In genomic region chr1:162582884-162583283, GRCm38 (mm10) we compare ENCODE assay signal across 23 mouse cellular contexts. TPM values are rescaled to one million over a fixed set of nuclear protein-coding genes. Genes with fewer than 3 reads are reported as not detected.
DNase-seq lines count a peak whose midpoint lies in the region; ATAC-seq and TF ChIP-seq lines count a peak whose summit lies in the region.
"Had no signal": no experiment of that assay in that cellular context is flagged by ENCODE, and none has a peak within 500 bp of the region (broad histone marks: within the 10 kb centered on the region; RNA-seq: fewer than 3 reads in every experiment).

No protein-coding gene starts in this region.

- no peaks in the 10 kb centered on the region for H3K4me1 ChIP-seq in kidney, postnatal 0 days (replicated peaks; ENCODE audit: insufficient read depth, low read length)
- no peaks in the 10 kb centered on the region for H3K4me1 ChIP-seq in liver, embryonic 11.5 days (replicated peaks; ENCODE audit: control insufficient read depth, insufficient read depth, low read length)
- H3K4me1 ChIP-seq: embryonic facial prominence, embryonic 15.5 days; heart, embryonic 10.5 days; hindbrain, embryonic 12.5 days; limb, embryonic 15.5 days; neural tube, embryonic 12.5 days had no signal

- H3K36me3 ChIP-seq in kidney, postnatal 0 days (ENCODE audit: insufficient read depth, low read length): peaks cover 13% of the 10 kb centered on the region
- peaks cover 6% of the 10 kb centered on the region; the same call in 1 of the 2 replicates for H3K36me3 ChIP-seq in liver, embryonic 11.5 days (ENCODE audit: control insufficient read depth, insufficient read depth, low read length)

- ATAC-seq in CD4-positive, CD25-positive, alpha-beta regulatory T cell, adult 4 months: no peak
- no peak for ATAC-seq in kidney, postnatal 0 days (replicated peaks; ENCODE audit: low FRiP score, low read depth)
- ATAC-seq in activated CD4-positive, CD25-positive, alpha-beta regulatory T cell, adult 4 months: no peak
- no peak for ATAC-seq in liver, embryonic 11.5 days (replicated peaks; ENCODE audit: low FRiP score)

- no peaks in the 10 kb centered on the region for H3K27me3 ChIP-seq in kidney, postnatal 0 days (ENCODE audit: insufficient read depth, low read length)
- no peaks in the 10 kb centered on the region for H3K27me3 ChIP-seq in liver, embryonic 11.5 days (replicated peaks; ENCODE audit: control insufficient read depth, insufficient read depth, low read length)
- H3K27me3 ChIP-seq: embryonic facial prominence, embryonic 15.5 days; hindbrain, embryonic 12.5 days; limb, embryonic 15.5 days; neural tube, embryonic 12.5 days had no signal

- H3K4me2 ChIP-seq in kidney, postnatal 0 days (ENCODE audit: low read length): no peak overlapping the region
- no peak overlapping the region for H3K4me2 ChIP-seq in liver, embryonic 11.5 days
- H3K4me2 ChIP-seq: embryonic facial prominence, embryonic 15.5 days; hindbrain, embryonic 12.5 days; limb, embryonic 15.5 days; neural tube, embryonic 12.5 days had no signal

- no peak overlapping the region for H3K9ac ChIP-seq in kidney, postnatal 0 days (ENCODE audit: low read depth, low read length)
- H3K9ac ChIP-seq in liver, embryonic 11.5 days (ENCODE audit: low read depth, low read length): no peak overlapping the region
- H3K9ac ChIP-seq: embryonic facial prominence, embryonic 15.5 days; hindbrain, embryonic 12.5 days; limb, embryonic 15.5 days; neural tube, embryonic 12.5 days had no signal

- 81% methylated on average over 2 of the region's 2 CpGs for WGBS in kidney, postnatal 0 days
- WGBS in liver, embryonic 11.5 days: 83% methylated on average over 2 of the region's 2 CpGs

- no peak overlapping the region for H3K4me3 ChIP-seq in kidney, postnatal 0 days (replicated peaks; ENCODE audit: low read depth, low read length)
- H3K4me3 ChIP-seq in liver, embryonic 11.5 days (ENCODE audit: low read depth, low read length): no peak overlapping the region
- H3K4me3 ChIP-seq: embryonic facial prominence, embryonic 15.5 days; heart, embryonic 10.5 days; hindbrain, embryonic 12.5 days; limb, embryonic 15.5 days; neural tube, embryonic 12.5 days had no signal

- no peaks in the 10 kb centered on the region for H3K9me3 ChIP-seq in kidney, postnatal 0 days (replicated peaks; ENCODE audit: low read length)
- H3K9me3 ChIP-seq in liver, embryonic 11.5 days (ENCODE audit: control insufficient read depth, low read length): no peaks in the 10 kb centered on the region
- H3K9me3 ChIP-seq: embryonic facial prominence, embryonic 15.5 days; heart, embryonic 10.5 days; hindbrain, embryonic 12.5 days; limb, embryonic 15.5 days; neural tube, embryonic 12.5 days had no signal

- peak; percentile 60 for TF ChIP-seq CTCF in kidney, postnatal 0 days (IDR thresholded peaks at IDR 0.05; ENCODE audit: low read depth)

- no peak overlapping the region for H3K27ac ChIP-seq in kidney, postnatal 0 days
- no peak overlapping the region for H3K27ac ChIP-seq in liver, embryonic 11.5 days (ENCODE audit: low read depth, low read length)
- H3K27ac ChIP-seq: embryonic facial prominence, embryonic 15.5 days; heart, embryonic 10.5 days; hindbrain, embryonic 12.5 days; limb, embryonic 15.5 days; neural tube, embryonic 12.5 days had no signal

- peak; percentile 10 for DNase-seq in CD4-positive, CD25-positive, alpha-beta regulatory T cell, adult 2 months (ENCODE audit: low read depth, low spot score)
- peak; percentile 25 for DNase-seq in kidney, postnatal 0 days (ENCODE audit: low spot score)
- no peak for DNase-seq in kidney, postnatal 10 days
- peak; percentile 27 for DNase-seq in 3T3-L1 (ENCODE audit: low read depth, low spot score)
- peak; percentile 20 for DNase-seq in NIH3T3 (ENCODE audit: low read depth)
- DNase-seq in liver, embryonic 11.5 days (ENCODE audit: low spot score): no peak
- DNase-seq: adrenal gland, postnatal 36 days; cerebellum, adult 11-12 months; cerebellum, postnatal 36 days; gastrocnemius, postnatal 10 days; layer of hippocampus, postnatal 36 days; lung, postnatal 36 days had no signal

RNA-seq across cellular contexts. Expression of gene Vamp4, which starts 12.6 kb away (rescaled TPM):
- polyA plus RNA-seq in CD4-positive, CD25-positive, alpha-beta regulatory T cell, adult 4 months (2017; shearing (Covaris generic)): 100 to 1,000 TPM in 1 of 2 experiments, 10 to 100 TPM in 1; 91.3 to 111 TPM
- polyA plus RNA-seq in kidney, postnatal 0 days (2015; fragmentation: Nextera tagmentation; extraction: Ambion mirVana): 53.6 and 56.5 TPM in 2 replicates
- 10 to 100 TPM; 86.2 to 94.2 TPM for polyA plus RNA-seq in activated CD4-positive, CD25-positive, alpha-beta regulatory T cell, adult 4 months (2017; shearing (Covaris generic))
- 35.1 and 35.6 TPM in 2 replicates for polyA plus RNA-seq in liver, embryonic 11.5 days (2014; fragmentation: Nextera tagmentation; extraction: Ambion mirVana)

RNA-seq across cellular contexts. Expression of gene Mettl13, which starts 34.5 kb away (rescaled TPM):
- 10 to 100 TPM in 1 of 2 experiments, 1 to 10 TPM in 1; 5.9 to 16.8 TPM for polyA plus RNA-seq in CD4-positive, CD25-positive, alpha-beta regulatory T cell, adult 4 months (2017; shearing (Covaris generic))
- polyA plus RNA-seq in kidney, postnatal 0 days (2015; fragmentation: Nextera tagmentation; extraction: Ambion mirVana): 16.3 and 19.0 TPM in 2 replicates
- polyA plus RNA-seq in activated CD4-positive, CD25-positive, alpha-beta regulatory T cell, adult 4 months (2017; shearing (Covaris generic)): 1 to 10 TPM; 4.5 to 8.5 TPM
- 31.3 and 31.8 TPM in 2 replicates for polyA plus RNA-seq in liver, embryonic 11.5 days (2014; fragmentation: Nextera tagmentation; extraction: Ambion mirVana)

RNA-seq across cellular contexts. Expression of gene Myoc, which starts 56.1 kb away (rescaled TPM):
- not detected for polyA plus RNA-seq in CD4-positive, CD25-positive, alpha-beta regulatory T cell, adult 4 months (2017; shearing (Covaris generic))
- polyA plus RNA-seq in kidney, postnatal 0 days (2015; fragmentation: Nextera tagmentation; extraction: Ambion mirVana): 0.17 TPM in 1 of 2 replicates, not detected in the other
- polyA plus RNA-seq in activated CD4-positive, CD25-positive, alpha-beta regulatory T cell, adult 4 months (2017; shearing (Covaris generic)): not detected
- polyA plus RNA-seq in liver, embryonic 11.5 days (2014; fragmentation: Nextera tagmentation; extraction: Ambion mirVana): not detected in 2 replicates
- polyA plus RNA-seq: heart, embryonic 10.5 days; heart, postnatal 0 days; hindbrain, embryonic 12.5 days; intestine, embryonic 14.5 days; kidney, embryonic 14.5 days; liver, embryonic 16.5 days; neural tube, embryonic 12.5 days had no signal

Comparison
In these comparisons a context has a peak if more than half of its experiments do, and no peak if none do; other contexts are left out.
1. DNase-seq: peak in CD4-positive, CD25-positive, alpha-beta regulatory T cell, adult 2 months (single experiment), kidney, postnatal 0 days (single experiment), 3T3-L1 (single experiment) and NIH3T3 (single experiment); none in kidney, postnatal 10 days (single experiment) and liver, embryonic 11.5 days (single experiment).